Mouse (Mus musculus): ENCODE results near the gene Gsdma2. TPM values are rescaled to one million over a fixed set of nuclear protein-coding genes. Genes with fewer than 3 reads are reported as not detected.
"Not testable (repeated sequence)": the region's sequence is repeated elsewhere in the genome, so short reads cannot be mapped to it uniquely, and the experiment has no call there.

The Gsdma2 gene
- total and polyA plus RNA-seq, 3 experiments = 0.27 TPM; not detected in 2

DNA sequence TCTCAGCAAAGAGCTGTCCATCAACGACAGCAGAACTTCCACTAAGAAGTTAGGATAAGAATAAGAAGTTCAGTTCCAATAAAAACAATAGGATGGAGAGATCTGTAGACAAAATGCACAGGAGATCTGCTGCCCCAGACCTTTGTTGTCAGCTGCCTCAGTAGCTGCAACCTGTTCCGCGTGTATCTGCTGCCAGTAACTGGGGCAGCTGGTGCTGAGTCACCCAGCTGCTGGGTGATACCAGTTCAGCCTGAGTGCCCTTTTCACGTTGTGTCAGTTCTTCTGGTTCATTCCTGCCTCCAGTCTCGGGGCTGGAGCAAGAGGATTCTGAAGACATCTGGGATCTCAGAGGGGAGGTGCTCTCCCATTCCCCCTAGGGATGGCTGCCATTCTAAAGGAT is 25.3 kb downstream of the Gsdma2 start:
- DNase-seq (ENCODE audit: low spot score) = no peak
- H3K27me3 ChIP-seq (ENCODE audit: insufficient read depth, low read length) = peaks cover 54% of the 10 kb centered on the region
- ATAC-seq (ENCODE audit: extremely low read depth, insufficient number of reproducible peaks, low FRiP score, poor library complexity, severe bottlenecking) = peak; percentile 15; the same call in 1 of the 2 replicates
- H3K36me3 ChIP-seq (replicated peaks) = no peaks in the 10 kb centered on the region
- no peak overlapping the region for H3K4me3 ChIP-seq (ENCODE audit: low read depth, low read length)
- H3K9me3 ChIP-seq (replicated peaks) = no peaks in the 10 kb centered on the region
- H3K4me1 ChIP-seq (ENCODE audit: insufficient read depth, low read depth, low read length) = peaks cover 30% of the 10 kb centered on the region
- TF ChIP-seq GATA2 (IDR thresholded peaks at IDR 0.05; ENCODE audit: borderline replicate concordance, low read depth, low read length) (no peak), TAL1 (conservative IDR thresholded peaks at IDR 0.05; ENCODE audit: low read depth, low read length) (no peak), GATA1 (IDR thresholded peaks at IDR 0.05; ENCODE audit: borderline replicate concordance, low read length) (no peak), POLR2AphosphoS5 (IDR thresholded peaks at IDR 0.05; ENCODE audit: insufficient replicate concordance, low read depth, low read length) (no peak)

DNA sequence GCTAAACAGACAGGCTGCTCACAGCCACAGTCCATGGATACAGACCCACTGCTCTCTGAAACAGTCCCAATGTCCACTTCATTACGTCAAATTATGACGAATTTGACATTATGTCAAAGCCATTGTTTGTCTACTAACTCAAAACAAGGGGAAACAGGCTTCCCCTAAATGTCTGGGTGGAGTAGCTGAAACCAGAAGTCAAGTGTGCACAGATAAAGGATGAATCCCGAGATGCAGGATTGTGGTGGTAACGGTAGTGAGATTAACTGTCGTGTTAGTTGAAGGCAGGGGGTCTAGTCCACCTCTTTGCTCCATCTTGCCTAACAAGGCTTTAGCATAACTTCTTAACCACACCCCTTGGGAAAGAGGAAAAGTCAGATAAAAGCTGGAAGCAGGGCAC is 25.9 kb downstream of the Gsdma2 start:
- no peaks in the 10 kb centered on the region for H3K36me3 ChIP-seq (replicated peaks)
- DNase-seq (ENCODE audit: low spot score) (no peak), ATAC-seq (ENCODE audit: extremely low read depth, insufficient number of reproducible peaks, low FRiP score, poor library complexity, severe bottlenecking) (no peak)
- H3K27me3 ChIP-seq (ENCODE audit: insufficient read depth, low read length) = peaks cover 50% of the 10 kb centered on the region
- TF ChIP-seq GATA2 (IDR thresholded peaks at IDR 0.05; ENCODE audit: borderline replicate concordance, low read depth, low read length) (no peak), TAL1 (conservative IDR thresholded peaks at IDR 0.05; ENCODE audit: low read depth, low read length) (no peak), POLR2AphosphoS5 (IDR thresholded peaks at IDR 0.05; ENCODE audit: insufficient replicate concordance, low read depth, low read length) (no peak), GATA1 (IDR thresholded peaks at IDR 0.05; ENCODE audit: borderline replicate concordance, low read length) (no peak), CTCF (IDR thresholded peaks at IDR 0.05; ENCODE audit: low read depth, low read length) (no peak)
- H3K9me3 ChIP-seq (replicated peaks) = no peaks in the 10 kb centered on the region
- H3K4me3 ChIP-seq (ENCODE audit: low read depth, low read length) = no peak overlapping the region; the same call in 1 of the 2 replicates
- peaks cover 32% of the 10 kb centered on the region for H3K4me1 ChIP-seq (ENCODE audit: insufficient read depth, low read depth, low read length)

DNA sequence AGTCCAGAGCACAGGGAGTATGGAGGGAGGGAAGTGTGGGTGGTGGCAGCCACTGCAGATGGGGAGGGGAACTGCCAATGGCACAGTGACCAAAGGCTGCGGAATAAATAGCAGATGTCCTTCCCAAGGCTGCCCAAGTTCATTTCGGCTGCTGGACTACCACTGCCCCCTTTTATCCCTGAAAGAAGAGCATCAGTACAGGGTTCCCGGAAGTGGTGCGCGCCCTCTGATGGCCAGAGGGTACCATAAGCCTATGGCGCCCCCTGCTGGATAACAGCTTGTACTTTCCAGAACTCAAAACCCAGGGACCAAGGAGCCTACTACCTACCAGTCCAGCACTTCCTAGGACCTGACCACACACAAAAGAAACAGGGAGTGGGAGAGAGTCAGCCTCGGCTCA is 26.6 kb downstream of the Gsdma2 start:
- not testable (repeated sequence) for ATAC-seq (ENCODE audit: extremely low read depth, insufficient number of reproducible peaks, low FRiP score, poor library complexity, severe bottlenecking)

DNA sequence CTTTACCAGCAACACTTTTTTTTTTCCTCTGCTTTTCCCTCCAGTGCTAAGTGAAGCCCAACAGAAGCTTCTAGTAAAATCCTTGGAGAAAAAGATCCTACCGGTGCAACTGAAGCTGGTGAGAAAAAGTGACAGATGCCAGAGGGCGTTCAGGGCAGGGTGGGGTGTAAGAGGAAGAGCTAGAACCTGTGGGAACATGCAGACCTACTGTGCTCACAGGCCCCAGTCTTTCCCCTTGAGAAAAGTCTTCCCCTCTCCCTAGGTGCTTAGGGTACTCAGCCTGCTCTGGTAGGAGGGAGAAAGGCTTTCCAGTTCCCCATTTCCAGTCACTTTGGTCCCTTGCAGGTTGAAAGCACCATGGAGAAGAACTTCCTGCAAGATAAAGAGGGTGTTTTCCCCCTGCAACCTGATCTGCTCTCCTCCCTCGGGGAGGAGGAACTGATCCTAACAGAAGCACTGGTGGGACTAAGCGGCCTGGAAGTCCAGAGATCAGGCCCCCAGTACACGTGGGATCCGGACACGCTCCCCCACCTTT is 29.3 kb downstream of the Gsdma2 start:
- Histone ChIP-seq H3K4me1 (ENCODE audit: insufficient read depth, low read depth, low read length) (peaks cover 56% of the 10 kb centered on the region), H3K9me3 (replicated peaks) (no peaks in the 10 kb centered on the region), H3K36me3 (replicated peaks) (no peaks in the 10 kb centered on the region), H3K27me3 (ENCODE audit: insufficient read depth, low read length) (peaks cover 32% of the 10 kb centered on the region), H3K4me3 (ENCODE audit: low read depth, low read length) (no peak overlapping the region)
- ATAC-seq (ENCODE audit: extremely low read depth, insufficient number of reproducible peaks, low FRiP score, poor library complexity, severe bottlenecking) (no peak), DNase-seq (ENCODE audit: low spot score) (no peak)
- TF ChIP-seq POLR2AphosphoS5 (IDR thresholded peaks at IDR 0.05; ENCODE audit: insufficient replicate concordance, low read depth, low read length) (no peak), CTCF (IDR thresholded peaks at IDR 0.05; ENCODE audit: low read depth, low read length) (no peak), GATA1 (IDR thresholded peaks at IDR 0.05; ENCODE audit: borderline replicate concordance, low read length) (no peak), TAL1 (conservative IDR thresholded peaks at IDR 0.05; ENCODE audit: low read depth, low read length) (no peak), GATA2 (IDR thresholded peaks at IDR 0.05; ENCODE audit: borderline replicate concordance, low read depth, low read length) (no peak)

More for the DNA sequence above, 26.6 kb downstream of the Gsdma2 start:
- peaks cover 47% of the 10 kb centered on the region for H3K27me3 ChIP-seq (ENCODE audit: insufficient read depth, low read length)
- not testable (repeated sequence) for H3K9me3 ChIP-seq (replicated peaks); DNase-seq (ENCODE audit: low spot score); H3K36me3 ChIP-seq (replicated peaks)
- peaks cover 36% of the 10 kb centered on the region for H3K4me1 ChIP-seq (ENCODE audit: insufficient read depth, low read depth, low read length)
- peak overlapping the region; percentile 28; the same call in 1 of the 2 replicates for H3K4me3 ChIP-seq (ENCODE audit: low read depth, low read length)

DNA sequence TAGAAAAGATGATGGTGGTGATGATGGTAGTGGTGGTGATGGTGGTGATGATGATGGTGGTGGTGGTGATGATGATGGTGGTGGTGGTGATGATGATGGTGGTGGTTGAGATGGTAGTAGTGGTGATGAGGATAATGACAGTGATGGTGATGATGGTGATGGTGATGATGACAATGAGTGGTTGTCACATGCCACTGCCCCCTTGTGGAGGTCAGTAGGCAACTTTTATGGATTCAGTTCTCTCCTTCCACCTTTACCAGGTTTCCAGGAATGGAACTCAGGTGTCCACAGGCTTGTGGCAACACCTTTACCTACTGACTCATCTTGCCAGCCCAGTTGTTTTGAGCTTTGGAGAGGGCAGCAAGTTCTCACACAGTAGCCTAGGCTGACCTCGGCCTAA is 33.5 kb downstream of the Gsdma2 start:
- H3K36me3 ChIP-seq (replicated peaks) = peaks cover 10% of the 10 kb centered on the region
- TF ChIP-seq GATA1 (IDR thresholded peaks at IDR 0.05; ENCODE audit: borderline replicate concordance, low read length) (no peak), GATA2 (IDR thresholded peaks at IDR 0.05; ENCODE audit: borderline replicate concordance, low read depth, low read length) (no peak), TAL1 (conservative IDR thresholded peaks at IDR 0.05; ENCODE audit: low read depth, low read length) (no peak), CTCF (IDR thresholded peaks at IDR 0.05; ENCODE audit: low read depth, low read length) (peak; percentile 8; the same call in 1 of the 2 replicates), POLR2AphosphoS5 (IDR thresholded peaks at IDR 0.05; ENCODE audit: insufficient replicate concordance, low read depth, low read length) (no peak)
- no peak overlapping the region for H3K4me3 ChIP-seq (ENCODE audit: low read depth, low read length)
- no peaks in the 10 kb centered on the region for H3K9me3 ChIP-seq (replicated peaks)
- H3K27me3 ChIP-seq (ENCODE audit: insufficient read depth, low read length) = peaks cover 22% of the 10 kb centered on the region
- ATAC-seq (ENCODE audit: extremely low read depth, insufficient number of reproducible peaks, low FRiP score, poor library complexity, severe bottlenecking) = no peak
- no peak for DNase-seq (ENCODE audit: low spot score)
- H3K4me1 ChIP-seq (ENCODE audit: insufficient read depth, low read depth, low read length) = peaks cover 55% of the 10 kb centered on the region

DNA sequence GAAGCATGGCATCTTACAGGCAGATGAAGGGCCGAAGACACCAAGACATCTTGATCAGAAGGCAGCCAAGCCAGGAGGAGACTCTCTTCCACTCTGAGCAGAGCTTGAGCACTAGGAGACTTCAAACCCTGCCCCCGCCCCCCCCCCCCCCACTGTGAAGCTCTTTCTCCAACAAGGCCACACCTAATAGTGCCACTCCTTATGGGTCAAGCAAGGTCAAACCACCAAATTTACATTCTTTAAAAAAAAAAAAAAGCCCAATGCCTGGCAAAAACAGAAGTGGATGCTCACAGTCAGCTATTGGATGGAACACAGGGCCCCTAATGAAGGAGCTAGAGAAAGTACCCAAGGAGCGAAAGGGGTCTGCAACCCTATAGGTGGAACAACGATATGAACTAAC is 34.0 kb downstream of the Gsdma2 start:
- Histone ChIP-seq H3K4me1 (ENCODE audit: insufficient read depth, low read depth, low read length) (peaks cover 59% of the 10 kb centered on the region), H3K36me3 (replicated peaks) (peaks cover 15% of the 10 kb centered on the region), H3K27me3 (ENCODE audit: insufficient read depth, low read length) (peaks cover 20% of the 10 kb centered on the region)
- H3K4me3 ChIP-seq (ENCODE audit: low read depth, low read length); DNase-seq (ENCODE audit: low spot score); ATAC-seq (ENCODE audit: extremely low read depth, insufficient number of reproducible peaks, low FRiP score, poor library complexity, severe bottlenecking); H3K9me3 ChIP-seq (replicated peaks): not testable (repeated sequence)

DNA sequence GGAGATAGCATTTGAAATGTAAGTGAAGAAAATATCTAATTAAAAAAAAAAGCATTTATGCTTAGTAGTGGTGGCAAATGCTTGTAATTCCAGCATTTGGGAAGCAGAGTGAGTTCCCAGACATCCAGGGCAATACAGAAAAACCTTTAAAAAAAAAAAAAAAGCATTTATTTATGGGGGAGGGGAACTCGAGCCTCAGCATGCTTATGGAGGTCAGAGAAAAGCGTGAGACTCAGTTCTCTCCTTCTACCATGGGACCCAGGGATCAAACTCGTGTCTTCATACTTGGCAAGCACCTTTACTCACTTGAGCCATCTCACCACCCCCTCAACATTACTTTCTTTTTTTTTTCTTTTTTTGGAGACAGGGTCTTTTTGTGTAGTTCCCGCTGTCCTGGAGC is 34.6 kb downstream of the Gsdma2 start:
- DNase-seq (ENCODE audit: low spot score) (no peak), ATAC-seq (ENCODE audit: extremely low read depth, insufficient number of reproducible peaks, low FRiP score, poor library complexity, severe bottlenecking) (no peak)
- no peak overlapping the region; the same call in 1 of the 2 replicates for H3K4me3 ChIP-seq (ENCODE audit: low read depth, low read length)
- peaks cover 58% of the 10 kb centered on the region for H3K4me1 ChIP-seq (ENCODE audit: insufficient read depth, low read depth, low read length)
- H3K27me3 ChIP-seq (ENCODE audit: insufficient read depth, low read length) = peaks cover 16% of the 10 kb centered on the region
- no peaks in the 10 kb centered on the region for H3K9me3 ChIP-seq (replicated peaks)
- H3K36me3 ChIP-seq (replicated peaks) = peaks cover 21% of the 10 kb centered on the region
- TF ChIP-seq CTCF (IDR thresholded peaks at IDR 0.05; ENCODE audit: low read depth, low read length) (no peak), GATA1 (IDR thresholded peaks at IDR 0.05; ENCODE audit: borderline replicate concordance, low read length) (no peak), GATA2 (IDR thresholded peaks at IDR 0.05; ENCODE audit: borderline replicate concordance, low read depth, low read length) (no peak), TAL1 (conservative IDR thresholded peaks at IDR 0.05; ENCODE audit: low read depth, low read length) (no peak), POLR2AphosphoS5 (IDR thresholded peaks at IDR 0.05; ENCODE audit: insufficient replicate concordance, low read depth, low read length) (no peak)
